Mouse (Mus musculus) mesoderm, embryonic 11.5 days (tissue): Measurements from ENCODE around the gene Hhex.

Experiments used
- DNase-seq: peaks from one replicate; pipeline ENCODE4 v3.0.0-alpha.2; 2012; ENCODE audit warnings: low read depth, low spot score

Hhex gene

GRCm38 (mm10) chr19:37449246-37449645, 14.6 kb downstream of the Hhex start:
- no peak for DNase-seq

DNA sequence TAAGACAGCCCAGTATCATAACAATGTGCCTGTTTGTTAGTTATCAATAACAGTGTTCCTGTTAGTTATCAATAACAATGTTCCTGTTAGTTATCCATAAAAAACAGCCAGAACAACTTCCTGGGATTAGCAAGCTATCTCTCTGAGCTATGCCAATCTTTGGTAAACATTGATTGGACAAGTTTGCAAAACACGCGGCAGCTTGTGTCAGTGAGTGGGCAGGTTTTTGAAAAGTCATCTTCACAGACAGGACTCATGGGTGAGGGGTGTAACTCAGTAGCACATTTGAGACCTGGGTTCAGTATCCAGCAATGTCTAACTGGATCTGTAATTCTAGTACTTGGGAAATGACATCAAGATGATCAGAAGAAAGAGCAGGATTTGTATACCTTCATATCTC, 20.9 kb downstream of the Hhex start:
- DNase-seq, result no peak

- DNase-seq, result no peak
These were observed 21.4 kb downstream of the Hhex start for GRCm38 (mm10) chr19:37455961-37456360.

GRCm38 (mm10) chr19:37458013-37458412, 23.4 kb downstream of the Hhex start:
- no peak for DNase-seq

DNA sequence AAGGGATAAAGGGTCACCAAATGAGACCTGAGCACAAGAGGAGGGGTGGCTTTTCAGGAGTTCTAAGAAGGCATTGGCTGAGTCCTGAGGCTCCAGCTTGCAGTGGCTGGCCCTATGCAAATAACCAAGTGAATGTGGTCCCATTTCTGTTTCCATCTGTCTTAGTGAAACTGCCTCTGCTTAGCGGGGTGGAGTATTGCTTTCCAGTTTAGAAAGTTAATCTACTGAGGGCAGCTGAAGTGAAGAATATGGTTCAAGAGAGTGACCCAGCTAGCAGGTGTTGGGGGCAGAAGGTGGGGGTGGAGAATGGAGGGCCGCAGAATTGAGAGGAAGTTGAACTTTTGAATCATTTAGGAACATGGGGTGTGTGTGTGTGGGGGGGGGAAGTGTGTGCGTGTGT, 31.8 kb downstream of the Hhex start:
- DNase-seq, result no peak

DNA sequence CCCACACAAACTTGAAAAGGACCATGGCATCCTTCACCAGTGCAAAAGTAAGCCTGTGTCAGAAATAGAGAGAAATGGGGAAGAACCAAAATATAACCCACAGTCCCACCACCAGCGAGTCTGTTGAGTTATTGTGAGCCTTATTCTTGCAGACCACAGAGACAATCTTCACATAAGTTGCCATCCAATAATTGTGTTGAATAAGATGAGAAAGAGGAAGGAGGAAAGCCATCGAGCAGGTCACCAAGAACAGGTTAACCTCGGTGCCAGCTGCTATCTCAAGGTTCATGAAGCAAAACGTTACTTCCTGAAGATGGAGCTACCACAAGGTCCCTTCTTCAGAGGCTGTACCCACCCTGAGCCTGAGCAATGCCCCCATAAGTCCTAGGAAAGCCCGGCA, 32.4 kb downstream of the Hhex start:
- no peak for DNase-seq

GRCm38 (mm10) chr19:37468841-37469566, 34.4 kb downstream of the Hhex start:
- DNase-seq, result no peak

- DNase-seq, result no peak
These were observed 37.1 kb downstream of the Hhex start for GRCm38 (mm10) chr19:37471680-37472079.

DNA sequence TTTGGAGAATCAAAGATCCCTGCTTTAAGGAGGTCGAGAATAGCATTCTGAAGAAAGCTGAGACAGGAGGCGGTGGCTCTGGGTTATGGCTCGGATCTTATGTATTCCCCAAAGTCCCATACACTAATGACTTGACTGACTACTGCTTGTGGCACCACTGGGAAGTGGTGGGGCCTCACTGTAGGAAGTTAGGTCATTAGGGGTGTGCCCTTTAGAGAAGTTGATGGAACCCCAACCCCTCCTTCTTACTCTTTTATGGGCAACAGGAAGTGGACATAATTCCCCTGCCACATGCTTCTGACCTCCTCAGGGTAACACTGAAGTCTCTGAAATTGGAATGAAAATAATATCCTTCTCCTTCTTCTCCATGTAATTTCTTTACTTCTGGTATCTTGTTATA, 38.0 kb downstream of the Hhex start:
- DNase-seq, result no peak

DNA sequence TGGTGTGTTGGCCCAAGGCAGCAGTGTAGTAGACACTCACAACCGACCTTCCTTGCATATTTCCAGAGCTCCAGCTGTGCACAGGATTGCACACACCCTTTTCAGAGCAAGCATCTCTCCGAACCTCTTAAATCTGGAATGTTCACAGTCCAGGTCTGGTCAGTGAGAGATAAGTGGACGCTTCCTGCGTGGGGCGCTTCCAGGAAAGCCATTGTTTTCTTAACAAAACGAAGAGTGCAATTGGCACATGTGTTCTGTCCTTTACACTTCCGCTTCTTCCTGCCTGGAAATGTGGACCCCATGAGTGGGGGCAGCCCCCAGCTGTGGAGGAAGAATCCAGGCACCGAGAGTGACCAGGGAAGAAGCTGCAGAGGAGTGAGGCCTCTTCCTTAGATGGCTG, 47.1 kb downstream of the Hhex start:
- no peak for DNase-seq

DNA sequence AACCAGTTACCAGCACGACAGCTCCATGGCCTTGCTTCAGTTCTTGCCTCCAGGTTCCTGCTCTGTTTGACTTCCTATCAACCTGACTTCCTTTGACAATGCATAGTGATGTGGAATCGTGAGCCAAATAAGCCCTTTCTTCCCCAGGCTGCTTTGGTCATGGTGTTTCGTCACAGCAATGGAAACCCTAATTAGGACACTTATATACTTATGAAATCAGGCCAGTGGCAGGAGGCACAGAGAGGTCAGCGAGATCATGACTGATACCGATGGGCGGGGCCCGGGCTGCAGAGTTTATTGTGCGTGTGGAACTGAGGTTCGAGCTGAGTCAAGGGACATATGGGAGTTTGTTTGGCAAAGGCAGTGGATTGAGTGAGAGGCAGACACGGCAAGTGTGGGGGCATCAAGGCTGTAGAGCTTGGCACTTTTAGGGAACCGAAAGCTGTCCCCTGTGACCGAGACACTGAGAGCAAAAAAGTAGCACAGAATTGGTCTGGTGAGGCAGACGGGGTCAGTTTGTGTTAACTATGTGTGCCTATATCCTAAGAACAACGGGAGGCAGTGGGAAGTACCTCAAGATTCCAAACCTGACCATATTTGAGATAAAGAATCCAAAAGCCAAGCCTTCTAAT, 48.1 kb downstream of the Hhex start:
- no peak for DNase-seq

DNA sequence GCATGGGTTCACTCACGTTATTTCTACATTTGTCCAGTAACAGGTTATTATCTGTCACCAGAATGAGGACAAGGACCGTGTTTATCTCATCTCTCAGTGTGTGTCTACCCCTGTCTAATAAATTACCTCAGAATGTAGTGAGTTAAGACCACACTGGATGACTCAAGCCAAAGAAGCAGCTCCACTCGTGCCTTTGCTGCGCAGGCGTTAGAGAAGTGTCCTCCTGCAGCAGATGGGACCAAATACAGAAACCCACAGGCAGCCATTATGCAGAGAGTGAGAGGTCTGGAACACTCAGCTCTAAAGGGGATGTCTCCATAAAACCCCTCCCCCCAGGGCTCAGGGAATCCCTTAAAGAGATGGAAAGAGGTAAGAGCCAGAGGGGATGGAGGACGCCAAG, 50.2 kb downstream of the Hhex start:
- DNase-seq, result no peak

GRCm38 (mm10) chr19:37486801-37487200, 52.2 kb downstream of the Hhex start:
- DNase-seq, result no peak

DNA sequence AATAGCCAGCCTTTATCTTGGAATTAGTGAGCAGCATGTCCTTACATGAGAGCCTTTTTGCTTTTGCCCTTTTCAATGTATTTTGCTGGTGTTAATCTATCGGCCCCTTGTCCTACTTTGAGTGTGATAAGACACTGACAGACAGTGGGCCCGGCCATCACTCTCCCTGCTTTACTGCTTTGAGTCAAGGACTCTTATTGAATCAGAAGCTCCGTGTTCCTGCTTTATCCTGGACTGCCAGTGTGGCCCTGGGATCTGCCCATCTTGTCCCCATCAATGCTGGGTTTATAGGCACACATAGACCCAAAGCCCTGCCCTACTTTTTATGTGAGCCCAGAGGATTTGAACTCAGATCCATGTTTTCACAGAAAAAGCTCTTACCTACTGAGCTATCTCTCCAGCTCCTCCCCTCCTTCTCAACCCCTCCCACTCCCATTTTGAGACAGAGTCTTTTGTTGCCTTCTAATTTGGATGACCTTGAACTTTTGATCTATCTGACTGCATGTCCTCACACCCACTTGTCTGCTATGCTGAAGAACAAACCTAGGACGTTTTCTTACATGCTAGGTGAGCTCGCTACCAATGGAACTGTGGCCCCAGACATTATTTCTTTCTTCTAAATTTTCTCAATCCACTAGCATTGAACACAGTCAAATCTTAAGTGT, 53.3 kb downstream of the Hhex start:
- no peak for DNase-seq

DNA sequence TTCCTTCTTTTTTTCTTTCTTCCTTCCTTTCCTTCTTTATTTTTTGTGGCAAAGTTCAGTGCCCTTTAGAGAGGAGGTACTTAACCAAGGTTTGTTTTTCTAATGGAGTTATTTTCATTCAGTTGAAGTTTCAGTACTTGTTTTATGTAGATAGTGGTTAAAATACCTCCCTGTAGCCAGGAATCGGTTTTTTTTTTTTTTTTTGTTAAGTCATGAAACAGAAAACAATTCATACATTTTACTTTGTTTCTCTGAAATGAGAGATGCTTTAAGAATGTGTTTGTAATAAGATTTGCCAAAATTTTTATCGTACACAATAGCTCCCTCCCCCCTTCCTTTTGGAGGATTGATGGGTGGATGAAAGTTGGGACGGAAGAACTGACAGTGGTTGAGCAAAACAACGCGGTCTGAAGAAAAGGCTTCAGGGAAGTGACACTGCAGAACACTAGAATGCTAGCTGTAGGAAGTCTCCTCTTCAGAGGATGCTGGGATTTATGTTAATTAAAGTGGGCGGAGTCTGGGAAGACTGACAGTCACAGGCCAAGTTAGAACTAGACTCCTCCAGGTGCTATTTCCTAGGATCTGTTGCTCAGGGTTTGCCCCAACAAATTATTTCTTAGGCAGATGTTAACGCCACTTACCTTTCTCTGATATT, 54.1 kb downstream of the Hhex start:
- no peak for DNase-seq
